Mouse (Mus musculus): ENCODE results near the gene Gm21319.
"Not testable (repeated sequence)": the region's sequence is repeated elsewhere in the genome, so short reads cannot be mapped to it uniquely, and the experiment has no call there.

The Gm21319 gene

DNA sequence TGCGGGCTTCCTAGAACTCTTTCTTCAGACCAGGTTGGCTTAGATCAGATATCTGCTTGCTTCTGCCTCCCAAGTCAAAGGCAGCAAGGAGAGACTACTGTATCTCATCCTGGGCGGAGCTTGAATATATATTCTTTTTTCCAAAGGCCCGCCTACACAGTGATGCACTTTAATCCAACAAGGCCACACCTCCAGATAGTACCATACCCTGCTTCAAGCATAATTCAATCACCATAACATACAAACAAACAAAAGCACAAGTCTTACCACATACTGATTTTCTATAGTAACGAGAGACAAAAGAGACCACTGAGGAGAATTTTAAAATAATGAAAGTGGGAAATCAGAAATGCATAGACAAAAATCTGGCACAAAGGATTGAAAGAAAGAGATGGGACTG is at the start of gene Gm21319:
Gm21319 (minus strand) TSS at position 101 of the 400 bp plus-strand sequence.
- not testable (repeated sequence) for DNase-seq

DNA sequence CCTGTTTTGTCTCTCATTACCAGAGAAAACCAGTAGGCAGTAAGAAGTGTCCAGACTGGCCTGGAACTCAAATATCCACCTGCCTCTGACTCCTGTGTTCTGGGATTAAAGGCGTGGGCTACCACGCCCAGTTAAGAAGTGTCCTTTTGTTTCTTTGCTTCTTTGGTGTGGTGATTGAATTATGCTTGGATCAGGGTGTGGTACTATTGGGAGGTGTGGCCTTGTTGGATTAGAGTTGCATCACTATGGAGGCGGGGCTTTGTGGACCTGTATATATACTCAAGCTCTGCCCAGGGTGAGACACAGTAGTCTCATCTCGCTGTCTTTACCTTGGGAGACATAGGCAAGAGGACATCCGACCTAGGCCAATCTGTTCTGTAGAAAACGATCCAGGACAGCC is 40.7 kb upstream of the Gm21319 start, which contains the start of gene BB287469:
BB287469 (plus strand) TSS at position 301 of the 400 bp plus-strand sequence.
- DNase-seq, result not testable (repeated sequence)

GRCm38 (mm10) chr12:87797971-87798370 is 22.4 kb upstream of the Gm21319 start:
- not testable (repeated sequence) for DNase-seq

GRCm38 (mm10) chr12:87795212-87795611 is 19.7 kb upstream of the Gm21319 start, which contains the start of gene Gm21936:
Gm21936 (plus strand) TSS chr12:87795512.
- not testable (repeated sequence) for DNase-seq

Data from kidney, adult 11 months (tissue).